Mouse (Mus musculus) MEL (cell line): ENCODE results near the gene Tex36. TPM values are rescaled to one million over a fixed set of nuclear protein-coding genes. Genes with fewer than 3 reads are reported as not detected.

Source experiments
- DNase-seq: peaks from one replicate; pipeline ENCODE4 v3.0.0; 2011; ENCODE audit warnings: low read depth, low spot score
- H3K27ac ChIP-seq: 2 replicates; pipeline ENCODE4 v1.5.1; 2012; ENCODE audit warnings: low read depth, mild to moderate bottlenecking, control low read depth, low read length, moderate library complexity; ENCODE audit not compliant: control insufficient read depth
- H3K27me3 ChIP-seq, 2 experiments: fragments of 150-350 bp in 1 of 2; sonication (generic) in 1 of 2; 2 replicates each; pipeline ENCODE4 v1.6.1; 2012; ENCODE audit warnings: low read length in 2 of 2, mild to moderate bottlenecking in 2 of 2, improper control_type of control experiment in 1 of 2, moderate library complexity in 1 of 2; ENCODE audit not compliant: insufficient read depth in 2 of 2, control insufficient read depth in 1 of 2
- H3K36me3 ChIP-seq, 2 experiments: 2 replicates each; pipeline ENCODE4 v1.6.1; 2012 to 2014; ENCODE audit warnings: low read length in 2 of 2, improper control_type of control experiment in 1 of 2, inconsistent platforms in 1 of 2, mild to moderate bottlenecking in 1 of 2; ENCODE audit not compliant: insufficient read depth in 2 of 2, control insufficient read depth in 1 of 2
- H3K4me1 ChIP-seq, 2 experiments: fragments of 150-350 bp in 1 of 2; sonication (generic) in 1 of 2; 2 replicates each; pipeline ENCODE4 v1.6.1; 2012; ENCODE audit warnings: low read length in 2 of 2, improper control_type of control experiment in 1 of 2, mild to moderate bottlenecking in 1 of 2; ENCODE audit not compliant: insufficient read depth in 2 of 2, control insufficient read depth in 1 of 2
- H3K4me3 ChIP-seq, 2 experiments: fragments of 150-350 bp in 1 of 2; sonication (generic) in 1 of 2; 2 replicates each; pipeline ENCODE4 v1.5.1; 2012; ENCODE audit warnings: low read depth in 2 of 2, low read length in 2 of 2, mild to moderate bottlenecking in 2 of 2, moderate library complexity in 2 of 2, control low read depth in 1 of 2, improper control_type of control experiment in 1 of 2; ENCODE audit not compliant: control insufficient read depth in 1 of 2, insufficient read depth in 1 of 2
- H3K79me2 ChIP-seq: 2 replicates; pipeline ENCODE4 v1.6.1; 2012; ENCODE audit warnings: mild to moderate bottlenecking, low read length, moderate library complexity; ENCODE audit not compliant: control insufficient read depth, poor library complexity, insufficient read depth
- H3K9ac ChIP-seq: 2 replicates; pipeline ENCODE4 v1.6.1; 2012; ENCODE audit warnings: low read depth, mild to moderate bottlenecking, control low read depth, low read length, moderate library complexity; ENCODE audit not compliant: control insufficient read depth, poor library complexity, severe bottlenecking
- H3K9me3 ChIP-seq: fragments of 150-350 bp; sonication (generic); replicated peaks from 2 replicates; pipeline ENCODE4 v1.6.1; 2012; ENCODE audit warnings: mild to moderate bottlenecking, low read length, improper control_type of control experiment, moderate library complexity; ENCODE audit not compliant: insufficient read depth
- CHD1 ChIP-seq: IDR thresholded peaks from 2 replicates; pipeline ENCODE4 v1.6.1; 2012; ENCODE audit warnings: low read depth, mild to moderate bottlenecking, inconsistent platforms, low read length, improper control_type of control experiment
- CHD2 ChIP-seq: IDR thresholded peaks from 2 replicates; pipeline ENCODE4 v1.6.1; 2011; ENCODE audit warnings: low read length, improper control_type of control experiment
- CTCF ChIP-seq, 3 experiments: IDR thresholded peaks in 2 of 3; conservative IDR thresholded peaks in 1 of 3; 2 replicates each; pipeline ENCODE4 v1.5.1; 2011 to 2012; ENCODE audit warnings: low read length in 3 of 3, low read depth in 2 of 3, mild to moderate bottlenecking in 2 of 3, improper control_type of control experiment in 1 of 3, inconsistent platforms in 1 of 3, mixed read lengths in 1 of 3, moderate library complexity in 1 of 3; ENCODE audit not compliant: control insufficient read depth in 1 of 3, insufficient read depth in 1 of 3, poor library complexity in 1 of 3, severe bottlenecking in 1 of 3
- ELF1 ChIP-seq: IDR thresholded peaks from 2 replicates; pipeline ENCODE4 v1.6.1; 2014; ENCODE audit warnings: low read depth, mild to moderate bottlenecking, inconsistent platforms, low read length, improper control_type of control experiment, moderate library complexity
- ETS1 ChIP-seq: IDR thresholded peaks from 2 replicates; pipeline ENCODE4 v1.6.1; 2012; ENCODE audit warnings: low read depth, mild to moderate bottlenecking, inconsistent platforms, low read length, improper control_type of control experiment, moderate library complexity
- GABPA ChIP-seq: IDR thresholded peaks from 2 replicates; pipeline ENCODE4 v1.6.1; 2012; ENCODE audit warnings: low read depth, mild to moderate bottlenecking, inconsistent platforms, low read length, improper control_type of control experiment, moderate library complexity
- GATA1 ChIP-seq: IDR thresholded peaks from 2 replicates; pipeline ENCODE4 v1.6.1; 2011; ENCODE audit warnings: low read depth, low read length, improper control_type of control experiment
- HCFC1 ChIP-seq: IDR thresholded peaks from 2 replicates; pipeline ENCODE4 v1.6.1; 2012; ENCODE audit warnings: low read depth, mild to moderate bottlenecking, inconsistent platforms, low read length, improper control_type of control experiment, moderate library complexity
- KAT2A ChIP-seq: conservative IDR thresholded peaks from 2 replicates; pipeline ENCODE4 v1.6.1; 2012; ENCODE audit warnings: low read depth, low read length, improper control_type of control experiment, inconsistent platforms
- MAFK ChIP-seq: IDR thresholded peaks from 2 replicates; pipeline ENCODE4 v1.6.1; 2011; ENCODE audit warnings: low read depth, mild to moderate bottlenecking, low read length, improper control_type of control experiment, borderline replicate concordance
- MAX ChIP-seq: IDR thresholded peaks from 2 replicates; pipeline ENCODE4 v1.6.1; 2011; ENCODE audit warnings: low read length, improper control_type of control experiment
- MAZ ChIP-seq: IDR thresholded peaks from 2 replicates; pipeline ENCODE4 v1.6.1; 2012; ENCODE audit warnings: low read depth, mild to moderate bottlenecking, inconsistent platforms, low read length, improper control_type of control experiment
- MEF2A ChIP-seq: IDR thresholded peaks from 2 replicates; pipeline ENCODE4 v1.6.1; 2014; ENCODE audit warnings: low read depth, mild to moderate bottlenecking, inconsistent platforms, low read length, improper control_type of control experiment; ENCODE audit not compliant: poor library complexity, insufficient replicate concordance, severe bottlenecking; ENCODE audit errors: extremely low read depth
- MXI1 ChIP-seq: IDR thresholded peaks from 2 replicates; pipeline ENCODE4 v1.6.1; 2011; ENCODE audit warnings: mild to moderate bottlenecking, low read depth, low read length, improper control_type of control experiment
- MYB ChIP-seq: IDR thresholded peaks from 2 replicates; pipeline ENCODE4 v1.6.1; 2011; ENCODE audit warnings: mild to moderate bottlenecking, low read depth, low read length, improper control_type of control experiment
- NELFE ChIP-seq: IDR thresholded peaks from 2 replicates; pipeline ENCODE4 v1.6.1; 2011; ENCODE audit warnings: low read depth, low read length, improper control_type of control experiment
- NRF1 ChIP-seq: IDR thresholded peaks from 2 replicates; pipeline ENCODE4 v1.6.1; 2014; ENCODE audit warnings: low read depth, mild to moderate bottlenecking, inconsistent platforms, low read length, improper control_type of control experiment, moderate library complexity; ENCODE audit not compliant: poor library complexity, insufficient read depth, severe bottlenecking
- POLR2A ChIP-seq, 2 experiments: IDR thresholded peaks; 2 replicates each; pipeline ENCODE4 v1.6.1; 2011 to 2012; ENCODE audit warnings: low read length in 2 of 2, mild to moderate bottlenecking in 2 of 2, control low read depth in 1 of 2, improper control_type of control experiment in 1 of 2, low read depth in 1 of 2, moderate library complexity in 1 of 2; ENCODE audit not compliant: control insufficient read depth in 1 of 2, insufficient read depth in 1 of 2, poor library complexity in 1 of 2
- POLR2AphosphoS2 ChIP-seq: IDR thresholded peaks from 2 replicates; pipeline ENCODE4 v1.6.1; 2011; ENCODE audit warnings: low read length, improper control_type of control experiment
- POLR2AphosphoS5 ChIP-seq: IDR thresholded peaks from 2 replicates; pipeline ENCODE4 v1.6.1; 2012; ENCODE audit warnings: low read depth, borderline replicate concordance, mild to moderate bottlenecking, inconsistent platforms, low read length, moderate library complexity, mixed read lengths
- RAD21 ChIP-seq: IDR thresholded peaks from 2 replicates; pipeline ENCODE4 v1.6.1; 2011; ENCODE audit warnings: mild to moderate bottlenecking, low read depth, low read length, improper control_type of control experiment
- RCOR1 ChIP-seq: IDR thresholded peaks from 2 replicates; pipeline ENCODE4 v1.6.1; 2012; ENCODE audit warnings: low read depth, mild to moderate bottlenecking, inconsistent platforms, low read length, improper control_type of control experiment
- SMC3 ChIP-seq: IDR thresholded peaks from 2 replicates; pipeline ENCODE4 v1.6.1; 2011; ENCODE audit warnings: low read depth, low read length, improper control_type of control experiment
- TAL1 ChIP-seq: IDR thresholded peaks from 2 replicates; pipeline ENCODE4 v1.6.1; 2012; ENCODE audit warnings: mild to moderate bottlenecking, inconsistent platforms, low read length, moderate library complexity, mixed read lengths
- TCF12 ChIP-seq: IDR thresholded peaks from 2 replicates; pipeline ENCODE4 v1.6.1; 2014; ENCODE audit warnings: low read depth, mild to moderate bottlenecking, inconsistent platforms, low read length, improper control_type of control experiment, moderate library complexity
- USF1 ChIP-seq: IDR thresholded peaks from 2 replicates; pipeline ENCODE4 v1.6.1; 2014; ENCODE audit warnings: low read depth, mild to moderate bottlenecking, inconsistent platforms, low read length, improper control_type of control experiment, moderate library complexity
- USF2 ChIP-seq, 2 experiments: IDR thresholded peaks; 2 replicates each; pipeline ENCODE4 v1.6.1; 2011 to 2012; ENCODE audit warnings: improper control_type of control experiment in 2 of 2, low read length in 2 of 2, borderline replicate concordance in 1 of 2, inconsistent platforms in 1 of 2, low read depth in 1 of 2, mild to moderate bottlenecking in 1 of 2; ENCODE audit not compliant: insufficient read depth in 1 of 2
- ZC3H11A ChIP-seq: IDR thresholded peaks from 2 replicates; pipeline ENCODE4 v1.6.1; 2012; ENCODE audit warnings: low read depth, mild to moderate bottlenecking, inconsistent platforms, low read length, improper control_type of control experiment
- ZKSCAN1 ChIP-seq: IDR thresholded peaks from 2 replicates; pipeline ENCODE4 v1.6.1; 2012; ENCODE audit warnings: low read depth, mild to moderate bottlenecking, inconsistent platforms, low read length, improper control_type of control experiment, moderate library complexity
- polyA plus RNA-seq, 2 experiments: library from polyadenylated mRNA; stranded (reverse) in 1 of 2; unstranded in 1 of 2; fragments of >175 nt in 1 of 2; fragments of >200 nt in 1 of 2; gene quantifications; 2 replicates each; pipeline versions ENCODE4 v1.2.1 to v1.2.4; 2012; ENCODE audit warnings: low replicate concordance in 2 of 2, low read depth in 1 of 2; ENCODE audit not compliant: insufficient read length in 2 of 2, insufficient read depth in 1 of 2, missing spikeins in 1 of 2
- total RNA-seq: library from RNA; depleted of rRNA; stranded (reverse); fragments of 300-350 nt; gene quantifications from 2 replicates; pipeline ENCODE4 v1.2.3, GENCODE M21; 2012

The Tex36 gene
- total and polyA plus RNA-seq, 3 experiments, result not detected

DNA sequence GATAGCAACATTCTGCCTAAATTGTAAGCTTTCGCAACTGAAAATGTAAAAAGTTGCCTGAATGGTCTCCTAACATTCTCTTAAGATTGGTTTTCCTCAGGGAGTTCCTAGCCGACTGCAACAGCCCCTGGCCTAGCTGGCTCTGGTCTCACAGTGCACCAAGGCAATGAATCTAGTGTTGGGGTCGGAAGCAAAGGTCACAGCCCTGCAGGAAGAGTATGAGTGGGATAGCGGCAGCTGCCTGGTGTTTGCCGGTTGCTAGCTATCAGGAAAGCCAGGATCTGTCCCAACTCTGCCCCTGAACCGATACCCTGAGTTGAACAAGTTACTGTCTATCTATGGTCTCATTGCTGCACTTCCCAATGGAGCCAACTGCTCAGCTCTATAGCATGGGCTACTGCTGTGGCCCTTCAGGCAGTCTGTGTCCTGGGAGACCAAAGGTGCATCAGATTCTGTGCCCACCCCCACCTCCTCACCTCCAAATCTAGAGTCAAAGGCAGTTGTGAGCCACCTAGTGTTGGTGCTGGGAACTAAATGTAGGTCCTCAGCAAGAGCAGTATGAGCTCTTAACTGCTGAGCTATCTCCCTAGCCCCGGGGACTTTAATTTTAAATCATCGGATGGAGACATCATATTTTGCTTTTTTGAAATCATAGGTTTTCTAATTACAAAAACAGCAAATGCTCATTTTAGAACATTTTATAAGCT, 46.0 kb downstream of the Tex36 start:
- TF ChIP-seq SMC3, result peak; percentile 36
- TF ChIP-seq CTCF (IDR thresholded peaks at IDR 0.05 in 2 of 3, conservative IDR thresholded peaks at IDR 0.05 in 1 of 3; ENCODE audit: control insufficient read depth in 1 of 3, insufficient read depth in 1 of 3, low read depth in 2 of 3, low read length in 3 of 3, poor library complexity in 1 of 3, severe bottlenecking in 1 of 3), result peak; percentile 19 to 50 (median 30); a peak in 4 of 6 replicates
- peak; percentile 4 for TF ChIP-seq RAD21
- TF ChIP-seq MXI1, result no peak
- Histone ChIP-seq H3K79me2 (no peaks in the 10 kb centered on the region), H3K9me3 (no peaks in the 10 kb centered on the region), H3K4me1 (peaks cover 5 to 9% of the 10 kb centered on the region in 2 experiments; a peak in 3 of 4 replicates), H3K27ac (no peak overlapping the region), H3K27me3 (no peaks in the 10 kb centered on the region; a peak in 2 of 4 replicates), H3K36me3 (no peaks in the 10 kb centered on the region; a peak in 1 of 4 replicates), H3K4me3 (no peak overlapping the region), H3K9ac (no peak overlapping the region)
- peak; percentile 31 for DNase-seq

DNA sequence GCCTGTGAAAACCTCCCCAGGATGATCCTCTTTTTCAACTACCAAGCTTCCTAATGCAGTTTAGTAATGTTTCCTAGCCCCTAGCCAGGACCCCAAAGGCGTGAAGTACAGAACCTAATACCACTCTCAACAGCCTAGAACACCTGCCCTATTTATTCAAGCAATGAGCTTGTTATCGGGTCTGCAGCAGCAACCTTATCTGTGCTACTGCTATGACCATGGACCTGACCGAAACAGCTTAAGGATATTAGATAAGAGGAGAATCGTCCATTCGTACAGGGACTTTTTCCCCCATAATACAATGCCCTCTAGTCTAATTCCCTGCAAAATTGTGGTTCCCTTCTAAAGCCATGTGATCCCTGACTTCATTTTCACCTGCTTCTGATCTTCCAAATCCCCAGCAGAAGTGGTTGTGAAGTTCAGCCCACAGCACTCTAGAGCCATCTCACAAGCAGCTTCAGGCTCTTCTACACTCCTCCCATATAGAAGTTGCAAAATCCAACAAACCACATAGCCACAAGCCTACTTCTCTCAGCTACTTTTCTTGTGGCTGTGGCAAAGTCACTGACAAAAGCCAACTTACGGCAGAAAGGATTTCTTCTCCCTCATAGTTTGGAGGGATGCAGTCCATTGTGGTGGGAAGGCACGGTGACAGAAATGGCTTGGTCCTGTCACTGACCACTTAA, 49.5 kb downstream of the Tex36 start:
- DNase-seq, result peak; percentile 19
- TF ChIP-seq RAD21, result no peak
- no peak for TF ChIP-seq POLR2AphosphoS5
- TF ChIP-seq TAL1, result peak; percentile 28; the same call in 1 of the 2 replicates
- TF ChIP-seq MEF2A, result no peak
- no peak for TF ChIP-seq SMC3
- TF ChIP-seq CHD1, result no peak
- no peak for TF ChIP-seq MAZ
- TF ChIP-seq POLR2A (IDR thresholded peaks at IDR 0.05; ENCODE audit: control insufficient read depth in 1 of 2, insufficient read depth in 1 of 2, low read depth in 1 of 2, low read length in 2 of 2, poor library complexity in 1 of 2), result no peak
- no peak for TF ChIP-seq ELF1
- no peak for TF ChIP-seq NRF1
- TF ChIP-seq POLR2AphosphoS2, result no peak
- no peak for TF ChIP-seq MXI1
- no peak for TF ChIP-seq RCOR1
- no peak for TF ChIP-seq HCFC1
- no peak for TF ChIP-seq USF1
- no peak for TF ChIP-seq KAT2A
- TF ChIP-seq NELFE, result no peak
- peak; percentile 81 for TF ChIP-seq TCF12
- TF ChIP-seq MAX, result no peak
- TF ChIP-seq GABPA, result no peak
- no peak for TF ChIP-seq ZKSCAN1
- no peak for TF ChIP-seq USF2 (IDR thresholded peaks at IDR 0.05; ENCODE audit: borderline replicate concordance in 1 of 2, insufficient read depth in 1 of 2, low read depth in 1 of 2, low read length in 2 of 2)
- TF ChIP-seq MAFK, result no peak
- TF ChIP-seq MYB, result no peak
- TF ChIP-seq GATA1, result peak; percentile 75
- no peak for TF ChIP-seq ZC3H11A
- no peak for TF ChIP-seq CHD2
- no peak for TF ChIP-seq ETS1

More for the DNA sequence above, 49.5 kb downstream of the Tex36 start:
- Histone ChIP-seq H3K4me3 (no peak overlapping the region), H3K27me3 (no peaks in the 10 kb centered on the region; a peak in 2 of 4 replicates), H3K4me1 (peaks cover 5 to 9% of the 10 kb centered on the region in 2 experiments; a peak in 3 of 4 replicates), H3K27ac (no peak overlapping the region), H3K79me2 (no peaks in the 10 kb centered on the region), H3K9me3 (no peaks in the 10 kb centered on the region), H3K9ac (no peak overlapping the region), H3K36me3 (no peaks in the 10 kb centered on the region; a peak in 2 of 4 replicates)
